Mouse (Mus musculus) bone marrow macrophage, adult 2 months (primary cell): ENCODE data around the gene Slc2a9.

ENCODE experiments used
- CTCF ChIP-seq: IDR thresholded peaks from 2 replicates; pipeline ENCODE4 v1.5.1; 2012; ENCODE audit warnings: low read depth, mild to moderate bottlenecking, low read length, moderate library complexity
- POLR2A ChIP-seq: IDR thresholded peaks from 2 replicates; pipeline ENCODE4 v1.6.1; 2012; ENCODE audit warnings: mild to moderate bottlenecking, low read depth, low read length, borderline replicate concordance

DNA sequence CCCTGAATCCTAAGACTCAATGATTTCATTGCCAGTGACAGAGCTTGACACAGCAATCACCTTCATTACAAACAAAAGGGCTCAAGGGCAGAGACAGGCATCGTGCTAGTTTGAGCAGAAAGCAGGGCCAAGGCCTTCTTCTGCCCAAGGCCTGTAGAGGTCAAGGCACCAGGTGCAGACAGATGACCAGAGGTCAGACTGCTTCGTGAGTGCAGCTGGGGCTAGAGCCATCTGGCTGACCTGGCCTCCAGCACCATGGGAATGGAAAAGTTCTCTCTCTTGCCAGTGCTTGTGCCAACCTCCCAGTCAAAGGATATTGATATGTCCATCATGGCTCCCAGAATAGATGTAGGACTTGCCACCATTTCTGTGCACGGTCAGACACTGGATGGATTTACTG is 33.9 kb upstream of the Slc2a9 start:
- TF ChIP-seq CTCF (no peak), POLR2A (no peak)
